In the genomic region with DNA sequence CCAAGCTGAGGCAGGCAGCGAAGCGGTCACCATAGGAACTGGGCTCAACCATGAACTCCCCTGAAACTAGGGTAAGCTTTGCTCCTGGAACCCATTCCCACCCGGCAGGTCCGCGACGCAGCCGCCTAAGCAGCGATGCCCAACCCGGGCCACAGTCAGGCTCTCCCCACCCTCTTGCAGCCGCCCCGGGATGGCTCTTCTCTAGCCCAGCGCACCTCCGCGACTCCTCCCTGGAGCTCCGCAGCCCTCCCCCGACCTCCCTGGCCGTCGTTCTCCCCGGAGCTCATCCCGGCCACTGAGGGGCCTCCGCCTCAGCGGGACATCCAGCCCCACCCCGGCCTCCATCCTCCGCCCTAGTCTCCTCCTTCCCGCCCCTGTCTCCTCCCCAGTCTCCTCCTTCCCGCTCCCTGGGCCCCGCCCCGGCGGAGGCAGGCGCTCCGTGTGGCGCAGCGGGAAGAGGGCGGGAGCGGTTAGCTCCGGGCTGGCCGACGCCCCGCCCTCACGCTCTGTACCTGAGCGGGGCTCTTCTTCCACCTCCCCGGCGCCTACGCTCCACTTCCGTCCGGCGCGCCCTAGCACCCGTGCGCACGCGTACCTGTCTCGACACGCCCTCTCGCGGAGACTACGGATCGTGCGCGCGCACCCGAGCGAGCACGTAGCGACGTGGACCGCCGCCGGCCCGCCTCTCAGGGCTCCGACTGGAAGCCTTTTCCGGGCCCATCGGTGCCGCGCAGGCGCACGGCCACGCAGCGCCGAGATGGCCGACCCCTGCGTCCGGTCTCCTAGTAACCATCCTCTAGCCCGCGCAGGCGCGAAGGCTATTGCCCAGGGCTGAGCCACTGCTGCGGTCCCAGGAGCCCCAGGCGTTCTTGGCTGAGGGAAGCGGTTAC, we compare ENCODE assay signal across 8 mouse cellular contexts. TPM values are rescaled to one million over a fixed set of nuclear protein-coding genes. Genes with fewer than 3 reads are reported as not detected.
DNase-seq lines count a peak whose midpoint lies in the region; ATAC-seq lines count a peak whose summit lies in the region.

No protein-coding gene starts in this region.

- H3K27me3 ChIP-seq in forebrain, embryonic 14.5 days (replicated peaks; ENCODE audit: control insufficient read depth, insufficient read depth, low read length): no peaks in the 10 kb centered on the region
- H3K27me3 ChIP-seq in neural tube, embryonic 15.5 days (replicated peaks): peaks cover 6% of the 10 kb centered on the region; the same call in 1 of the 2 replicates

- H3K9ac ChIP-seq in forebrain, embryonic 14.5 days (ENCODE audit: low read length): peak overlapping the region; percentile 79
- H3K9ac ChIP-seq in neural tube, embryonic 15.5 days (replicated peaks): peak overlapping the region; percentile 85

- peak overlapping the region; percentile 65 for H3K4me3 ChIP-seq in forebrain, embryonic 14.5 days (ENCODE audit: low read depth, low read length)
- H3K4me3 ChIP-seq in neural tube, embryonic 15.5 days (replicated peaks): peak overlapping the region; percentile 78

- peak; percentile 100 for DNase-seq in ES-CJ7 (ENCODE audit: low read depth, low spot score)
- DNase-seq in cerebellum, adult 11 months: peak; percentile 100
- DNase-seq in forebrain, embryonic 14.5 days (ENCODE audit: low spot score): peak; percentile 99
- DNase-seq in heart, postnatal 14 days: peak; percentile 100
- peak; percentile 100 for DNase-seq in layer of hippocampus, adult 11-12 months (ENCODE audit: low spot score)
- DNase-seq in lung, adult 18-20 months: peak; percentile 99 to 100
- peak; percentile 100 for DNase-seq in testis, postnatal 14 days (ENCODE audit: low spot score)

- peak; percentile 98 for ATAC-seq in forebrain, embryonic 14.5 days
- ATAC-seq in neural tube, embryonic 15.5 days (ENCODE audit: low FRiP score): peak; percentile 98

- no peaks in the 10 kb centered on the region for H3K9me3 ChIP-seq in forebrain, embryonic 14.5 days (replicated peaks; ENCODE audit: control insufficient read depth, low read length)
- H3K9me3 ChIP-seq in neural tube, embryonic 15.5 days (replicated peaks): no peaks in the 10 kb centered on the region

- H3K27ac ChIP-seq in forebrain, embryonic 14.5 days (ENCODE audit: low read depth, low read length): peak overlapping the region; percentile 88
- H3K27ac ChIP-seq in neural tube, embryonic 15.5 days (replicated peaks): peak overlapping the region; percentile 95

- peaks cover 3% of the 10 kb centered on the region; the same call in 1 of the 2 replicates for H3K4me1 ChIP-seq in forebrain, embryonic 14.5 days (ENCODE audit: control insufficient read depth, insufficient read depth, low read length)
- H3K4me1 ChIP-seq in neural tube, embryonic 15.5 days: peaks cover 10% of the 10 kb centered on the region

- WGBS in forebrain, embryonic 14.5 days: under 1% methylated on average over 79 of the region's 90 CpGs
- WGBS in neural tube, embryonic 15.5 days: under 1% methylated on average over 86 of the region's 90 CpGs

- H3K36me3 ChIP-seq in forebrain, embryonic 14.5 days (ENCODE audit: control insufficient read depth, insufficient read depth, low read length): no peaks in the 10 kb centered on the region
- H3K36me3 ChIP-seq in neural tube, embryonic 15.5 days: no peaks in the 10 kb centered on the region

- peak overlapping the region; percentile 78 for H3K4me2 ChIP-seq in forebrain, embryonic 14.5 days (ENCODE audit: low read length)
- peak overlapping the region; percentile 85 for H3K4me2 ChIP-seq in neural tube, embryonic 15.5 days

- intact Hi-C loops in heart, postnatal 14 days (cut with DNase I): loop anchor here (10.0 kb wide), 2 partner anchors 420 to 1670 kb away; a partner anchor contains a TSS

RNA-seq across cellular contexts. Expression of a gene that starts 1.5 kb away (rescaled TPM):
- polyA plus RNA-seq in forebrain, embryonic 14.5 days (2014; fragmentation: Nextera tagmentation; extraction: Ambion mirVana): 13.8 and 16.9 TPM in 2 replicates
- total RNA-seq in heart, postnatal 14 days (2021): 1 to 10 TPM; 3.5 to 3.8 TPM
- 10.4 and 12.0 TPM in 2 replicates for polyA plus RNA-seq in neural tube, embryonic 15.5 days (2015; fragmentation: Nextera tagmentation; extraction: Ambion mirVana)

RNA-seq across cellular contexts. Expression of a gene that starts 6.8 kb away (rescaled TPM):
- 8.8 and 9.0 TPM in 2 replicates for polyA plus RNA-seq in forebrain, embryonic 14.5 days (2014; fragmentation: Nextera tagmentation; extraction: Ambion mirVana)
- 10 to 100 TPM in 1 of 2 experiments, 1 to 10 TPM in 1; 8.9 to 11.4 TPM for total RNA-seq in heart, postnatal 14 days (2021)
- 7.4 and 7.5 TPM in 2 replicates for polyA plus RNA-seq in neural tube, embryonic 15.5 days (2015; fragmentation: Nextera tagmentation; extraction: Ambion mirVana)

RNA-seq across cellular contexts. Expression of a gene that starts 25.5 kb away (rescaled TPM):
- 15.3 and 17.4 TPM in 2 replicates for polyA plus RNA-seq in forebrain, embryonic 14.5 days (2014; fragmentation: Nextera tagmentation; extraction: Ambion mirVana)
- 1 to 10 TPM; 5.0 to 5.6 TPM for total RNA-seq in heart, postnatal 14 days (2021)
- 15.3 and 22.1 TPM in 2 replicates for polyA plus RNA-seq in neural tube, embryonic 15.5 days (2015; fragmentation: Nextera tagmentation; extraction: Ambion mirVana)

RNA-seq across cellular contexts. Expression of a gene that starts 25.5 kb away (rescaled TPM):
- polyA plus RNA-seq in forebrain, embryonic 14.5 days (2014; fragmentation: Nextera tagmentation; extraction: Ambion mirVana): 256 and 324 TPM in 2 replicates
- 100 to 1,000 TPM; 311 to 329 TPM for total RNA-seq in heart, postnatal 14 days (2021)
- 244 and 277 TPM in 2 replicates for polyA plus RNA-seq in neural tube, embryonic 15.5 days (2015; fragmentation: Nextera tagmentation; extraction: Ambion mirVana)

RNA-seq across cellular contexts. Expression of a gene that starts 51.5 kb away (rescaled TPM):
- polyA plus RNA-seq in forebrain, embryonic 14.5 days (2014; fragmentation: Nextera tagmentation; extraction: Ambion mirVana): not detected in 2 replicates
- not detected for total RNA-seq in heart, postnatal 14 days (2021)
- polyA plus RNA-seq in neural tube, embryonic 15.5 days (2015; fragmentation: Nextera tagmentation; extraction: Ambion mirVana): not detected in 2 replicates

Comparison
In these comparisons a context has a peak if more than half of its experiments do, and no peak if none do; other contexts are left out.
1. Peak in every context shown above with its lines: DNase-seq, ATAC-seq, H3K4me3 ChIP-seq and H3K27ac ChIP-seq.